Mouse (Mus musculus) midbrain, postnatal 0 days (tissue): ENCODE data around the gene Nhsl2. TPM values are rescaled to one million over a fixed set of nuclear protein-coding genes. Genes with fewer than 3 reads are reported as not detected.

ENCODE experiments used
- ATAC-seq: fragments of 200-750 bp; cut with Nextera tagmentation; 2 replicates; pipeline ENCODE4 v1.8.0; 2017; ENCODE audit warnings: moderate number of reproducible peaks, mild to moderate bottlenecking, moderate TSS enrichment, moderate library complexity; ENCODE audit not compliant: low FRiP score
- DNase-seq: peaks from one replicate; pipeline ENCODE4 v3.0.0-alpha.2; 2015; ENCODE audit warnings: low spot score
- H3K27ac ChIP-seq: fragments of 300-500 bp; sonication (generic); 2 replicates; pipeline ENCODE4 v1.5.1; 2014; ENCODE audit warnings: low read depth, mild to moderate bottlenecking, low read length, mixed read lengths
- H3K27me3 ChIP-seq: fragments of 300-500 bp; sonication (generic); 2 replicates; pipeline ENCODE4 v1.6.1; 2014; ENCODE audit warnings: low read length, control low read depth, mixed read lengths; ENCODE audit not compliant: insufficient read depth
- H3K36me3 ChIP-seq: fragments of 300-500 bp; sonication (generic); 2 replicates; pipeline ENCODE4 v1.6.1; 2014; ENCODE audit warnings: low read length, control low read depth, mixed read lengths; ENCODE audit not compliant: insufficient read depth
- H3K4me1 ChIP-seq: fragments of 300-500 bp; sonication (generic); 2 replicates; pipeline ENCODE4 v1.6.1; 2014; ENCODE audit warnings: mild to moderate bottlenecking, control low read depth, antibody characterized with exemption, low read length, mixed read lengths; ENCODE audit not compliant: insufficient read depth
- H3K4me2 ChIP-seq: fragments of 300-500 bp; sonication (generic); 2 replicates; pipeline ENCODE4 v1.6.1; 2014; ENCODE audit warnings: low read depth, mild to moderate bottlenecking, low read length, mixed read lengths; ENCODE audit not compliant: poor library complexity, severe bottlenecking
- H3K4me3 ChIP-seq: fragments of 300-500 bp; sonication (generic); 2 replicates; pipeline ENCODE4 v1.5.1; 2014; ENCODE audit warnings: low read depth, mild to moderate bottlenecking, low read length, moderate library complexity
- H3K9ac ChIP-seq: fragments of 300-500 bp; sonication (generic); replicated peaks from 2 replicates; pipeline ENCODE4 v1.6.1; 2014; ENCODE audit warnings: mild to moderate bottlenecking, low read length, moderate library complexity, mixed read lengths; ENCODE audit not compliant: poor library complexity, severe bottlenecking
- H3K9me3 ChIP-seq: fragments of 300-500 bp; sonication (generic); 2 replicates; pipeline ENCODE4 v1.6.1; 2016; ENCODE audit warnings: low read length, control low read depth
- CTCF ChIP-seq: IDR thresholded peaks from 2 replicates; pipeline ENCODE4 v1.5.1; 2016; ENCODE audit warnings: antibody characterized with exemption, mild to moderate bottlenecking
- WGBS: fragments of 180-500 bp; shearing (Covaris S2); extraction: QIAGEN DNeasy Blood & Tissue Kit; methylation state at CpG from one replicate; pipeline ENCODE4 v1.1.7; 2014; 5-methylcytosine and 5-hydroxymethylcytosine counted together
- polyA plus RNA-seq: library from polyadenylated mRNA; unstranded; fragments of >200 nt; fragmentation: Nextera tagmentation; extraction: Ambion mirVana; gene quantifications from 2 replicates; pipeline ENCODE4 v1.2.1, GENCODE M21; 2015
- total RNA-seq: library from RNA; depleted of rRNA; stranded (reverse); fragments of >200 nt; gene quantifications from 2 replicates; pipeline ENCODE4 v1.2.3, GENCODE M21; 2014

Nhsl2 gene
- total and polyA plus RNA-seq, 2 experiments from 2014 or later = 6.7 to 13.0 TPM

GRCm38 (mm10) chrX:101929131-101929530 is 79.9 kb downstream of the Nhsl2 start:
- ATAC-seq (peak; percentile 62), DNase-seq (peak; percentile 73)
- no peak for TF ChIP-seq CTCF
- Histone ChIP-seq H3K27me3 (no peaks in the 10 kb centered on the region; the same call in 1 of the 2 replicates), H3K9ac (no peak overlapping the region), H3K36me3 (no peaks in the 10 kb centered on the region), H3K27ac (no peak overlapping the region), H3K4me3 (no peak overlapping the region), H3K4me1 (no peaks in the 10 kb centered on the region), H3K4me2 (no peak overlapping the region), H3K9me3 (no peaks in the 10 kb centered on the region)
- 82% methylated on average over 2 of the region's 2 CpGs for WGBS

DNA sequence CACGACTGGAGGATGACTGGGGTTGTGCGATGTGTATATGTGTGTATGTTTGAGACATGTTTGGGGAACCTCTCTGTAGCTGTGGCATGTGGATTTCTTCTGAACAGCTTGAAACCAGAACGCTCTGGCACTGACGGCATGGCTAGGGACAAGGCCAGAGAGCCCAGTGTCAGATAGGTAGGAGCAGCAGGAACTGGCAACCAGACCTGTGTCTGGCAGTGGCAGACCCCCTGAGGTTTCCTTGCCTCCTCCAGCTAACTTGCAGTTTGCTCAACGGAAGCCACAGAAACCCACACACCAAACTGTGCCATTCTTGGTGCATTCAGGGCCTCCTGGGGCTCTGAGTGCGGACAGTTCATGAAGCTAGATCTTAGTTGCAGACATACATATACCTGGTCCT is 81.1 kb downstream of the Nhsl2 start:
- H3K27ac ChIP-seq = no peak overlapping the region
- no peaks in the 10 kb centered on the region for H3K9me3 ChIP-seq
- no peak overlapping the region for H3K4me2 ChIP-seq
- ATAC-seq (no peak), DNase-seq (no peak)
- no peaks in the 10 kb centered on the region for H3K4me1 ChIP-seq
- H3K4me3 ChIP-seq = no peak overlapping the region
- no peaks in the 10 kb centered on the region; the same call in 1 of the 2 replicates for H3K27me3 ChIP-seq
- WGBS = 89% methylated on average over 6 of the region's 6 CpGs
- no peaks in the 10 kb centered on the region for H3K36me3 ChIP-seq
- H3K9ac ChIP-seq = no peak overlapping the region
- TF ChIP-seq CTCF = no peak

DNA sequence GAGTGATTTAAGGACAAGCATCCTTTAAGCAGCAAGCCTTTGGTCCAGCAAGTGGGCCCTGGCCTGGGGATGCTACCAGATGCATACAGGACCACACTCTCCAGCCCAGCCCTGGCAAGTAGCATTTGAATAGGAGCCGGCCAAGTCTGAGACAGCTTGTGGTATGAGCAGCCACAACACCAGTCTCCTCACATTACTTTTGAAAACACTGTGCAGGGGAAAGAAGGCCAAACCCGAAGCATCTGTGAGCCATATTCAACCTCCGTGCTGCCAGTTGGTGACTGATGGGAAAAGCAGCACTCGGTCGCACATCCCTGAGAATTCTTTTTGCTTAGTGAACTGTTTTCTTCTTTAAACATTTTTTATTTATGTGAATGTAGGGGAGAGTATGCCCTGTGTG is 81.8 kb downstream of the Nhsl2 start:
- Histone ChIP-seq H3K9me3 (no peaks in the 10 kb centered on the region), H3K4me1 (no peaks in the 10 kb centered on the region), H3K27ac (no peak overlapping the region), H3K4me3 (no peak overlapping the region), H3K27me3 (no peaks in the 10 kb centered on the region; the same call in 1 of the 2 replicates), H3K36me3 (no peaks in the 10 kb centered on the region), H3K4me2 (no peak overlapping the region), H3K9ac (no peak overlapping the region)
- TF ChIP-seq CTCF = no peak
- 86% methylated on average over 5 of the region's 5 CpGs for WGBS
- ATAC-seq = no peak
- no peak for DNase-seq

DNA sequence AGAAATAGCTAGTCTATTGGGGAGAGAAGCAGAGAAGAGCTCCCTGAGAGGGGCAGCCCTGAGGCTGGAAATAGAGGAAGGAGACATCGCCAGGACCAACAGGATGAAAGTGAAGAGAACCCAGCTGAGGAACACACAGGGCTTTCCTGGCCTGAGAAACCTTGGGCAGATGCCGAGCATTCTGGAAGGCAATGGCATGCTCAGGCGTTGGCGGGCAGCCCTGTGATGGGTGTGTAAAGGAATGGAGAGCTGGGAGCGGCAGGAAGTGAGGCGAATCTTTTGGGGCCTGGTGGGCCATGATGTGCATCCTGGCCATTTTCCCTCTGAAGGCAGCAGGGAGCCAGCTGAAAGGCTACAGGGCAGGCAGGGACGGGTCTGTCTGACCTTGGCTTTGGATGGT is 83.1 kb downstream of the Nhsl2 start:
- DNase-seq = no peak

GRCm38 (mm10) chrX:101933346-101933745 is 84.2 kb downstream of the Nhsl2 start:
- DNase-seq = no peak
- H3K27me3 ChIP-seq = no peaks in the 10 kb centered on the region; the same call in 1 of the 2 replicates
- no peaks in the 10 kb centered on the region for H3K9me3 ChIP-seq
- 85% methylated on average over 5 of the region's 5 CpGs for WGBS
- no peaks in the 10 kb centered on the region for H3K4me1 ChIP-seq
- ATAC-seq = no peak
- H3K9ac ChIP-seq = no peak overlapping the region
- H3K36me3 ChIP-seq = no peaks in the 10 kb centered on the region
- no peak overlapping the region for H3K4me2 ChIP-seq
- H3K4me3 ChIP-seq = no peak overlapping the region
- no peak overlapping the region for H3K27ac ChIP-seq
- TF ChIP-seq CTCF = no peak

More for the DNA sequence above, 83.1 kb downstream of the Nhsl2 start:
- no peak overlapping the region for H3K4me3 ChIP-seq
- H3K27ac ChIP-seq = no peak overlapping the region
- H3K36me3 ChIP-seq = no peaks in the 10 kb centered on the region
- TF ChIP-seq CTCF = no peak
- no peak overlapping the region for H3K4me2 ChIP-seq
- WGBS = 80% methylated on average over 7 of the region's 7 CpGs
- no peaks in the 10 kb centered on the region for H3K9me3 ChIP-seq
- H3K9ac ChIP-seq = no peak overlapping the region
- H3K4me1 ChIP-seq = no peaks in the 10 kb centered on the region
- no peaks in the 10 kb centered on the region; the same call in 1 of the 2 replicates for H3K27me3 ChIP-seq
- ATAC-seq = no peak

DNA sequence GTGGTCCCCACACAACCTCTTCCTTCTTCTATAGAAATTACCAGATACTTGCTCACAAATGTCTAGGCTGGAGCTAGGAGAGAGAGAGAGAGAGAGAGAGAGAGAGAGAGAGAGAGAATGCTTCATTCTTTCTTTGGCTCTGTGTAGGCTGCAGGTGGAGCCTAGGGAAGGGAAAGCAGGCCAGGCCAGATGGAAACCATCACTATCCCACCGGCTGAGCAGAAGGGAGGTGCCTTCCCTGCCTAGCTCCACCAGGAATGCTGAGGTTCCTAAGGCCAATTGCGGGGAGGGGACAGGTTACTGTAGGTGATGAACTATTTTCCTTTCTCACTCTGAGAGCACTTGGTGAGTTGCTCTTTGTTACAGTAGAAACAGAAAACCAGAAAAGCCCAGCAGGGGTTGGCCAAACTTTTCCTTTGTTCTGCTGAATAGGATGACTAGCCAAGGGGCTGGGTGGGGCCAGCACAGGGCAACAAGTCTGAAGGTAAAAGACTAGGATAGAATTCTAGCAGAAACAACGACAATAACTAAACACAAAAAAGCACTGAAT is 86.2 kb downstream of the Nhsl2 start:
- Histone ChIP-seq H3K9ac (no peak overlapping the region), H3K27me3 (no peaks in the 10 kb centered on the region; the same call in 1 of the 2 replicates), H3K4me2 (no peak overlapping the region), H3K27ac (no peak overlapping the region), H3K9me3 (no peaks in the 10 kb centered on the region), H3K4me1 (no peaks in the 10 kb centered on the region), H3K4me3 (no peak overlapping the region), H3K36me3 (no peaks in the 10 kb centered on the region)
- 50% methylated on average over 3 of the region's 3 CpGs for WGBS
- ATAC-seq = no peak
- no peak for TF ChIP-seq CTCF
- no peak for DNase-seq
